Mouse (Mus musculus): ENCODE data around the gene Hist1h2bb. TPM values are rescaled to one million over a fixed set of nuclear protein-coding genes. Genes with fewer than 3 reads are reported as not detected.
"Not testable (repeated sequence)": the region's sequence is repeated elsewhere in the genome, so short reads cannot be mapped to it uniquely, and the experiment has no call there.

Hist1h2bb gene
- polyA plus RNA-seq, 1 experiment from 2014 or later, result 0.37 TPM

- Histone ChIP-seq H3K27me3 (replicated peaks; ENCODE audit: control insufficient read depth, insufficient read depth, low read length) (no peaks in the 10 kb centered on the region), H3K27ac (ENCODE audit: low read depth, low read length) (peak overlapping the region; percentile 85), H3K4me3 (ENCODE audit: low read depth, low read length) (peak overlapping the region; percentile 52), H3K4me2 (replicated peaks; ENCODE audit: low read depth) (peak overlapping the region; percentile 88), H3K9ac (ENCODE audit: low read depth, low read length) (peak overlapping the region; percentile 62; the same call in 1 of the 2 replicates), H3K36me3 (ENCODE audit: control insufficient read depth, insufficient read depth) (no peaks in the 10 kb centered on the region), H3K9me3 (ENCODE audit: control insufficient read depth) (no peaks in the 10 kb centered on the region), H3K4me1 (replicated peaks; ENCODE audit: control insufficient read depth, insufficient read depth, low read length) (peaks cover 12% of the 10 kb centered on the region)
- no peak for ATAC-seq
- no peak for TF ChIP-seq CTCF (IDR thresholded peaks at IDR 0.05; ENCODE audit: low read depth)
- WGBS, result under 1% methylated on average over 10 of the region's 10 CpGs
Measured at GRCm38 (mm10) chr13:23763242-23763585, 16.7 kb downstream of the Hist1h2bb start.

- H3K4me2 ChIP-seq (replicated peaks; ENCODE audit: low read depth), result peak within 1 kb of the TSS; percentile 88
- H3K9ac ChIP-seq (ENCODE audit: low read depth, low read length), result peak within 1 kb of the TSS; percentile 62
- no peak for TF ChIP-seq CTCF (IDR thresholded peaks at IDR 0.05; ENCODE audit: low read depth)
- ATAC-seq, result peak; percentile 57
- H3K36me3 ChIP-seq (ENCODE audit: control insufficient read depth, insufficient read depth), result no peaks in the 10 kb centered on the region
- peak within 1 kb of the TSS; percentile 52 for H3K4me3 ChIP-seq (ENCODE audit: low read depth, low read length)
- H3K9me3 ChIP-seq (ENCODE audit: control insufficient read depth), result no peaks in the 10 kb centered on the region
- H3K4me1 ChIP-seq (replicated peaks; ENCODE audit: control insufficient read depth, insufficient read depth, low read length), result peaks cover 12% of the 10 kb centered on the region
- WGBS, result 5% methylated on average over 34 of the region's 34 CpGs
- peak within 1 kb of the TSS; percentile 85 for H3K27ac ChIP-seq (ENCODE audit: low read depth, low read length)
- H3K27me3 ChIP-seq (replicated peaks; ENCODE audit: control insufficient read depth, insufficient read depth, low read length), result no peaks in the 10 kb centered on the region
Measured at GRCm38 (mm10) chr13:23763586-23764323, 17.2 kb downstream of the Hist1h2bb start, which contains the start of gene Hist1h1a. Gene Hist1h1a, plus strand, starts transcription at chr13:23763666.

GRCm38 (mm10) chr13:23764324-23765171 lies 18.0 kb downstream of the Hist1h2bb start:
- ATAC-seq, result no peak
- 47% methylated on average over 12 of the region's 12 CpGs for WGBS
- H3K27ac ChIP-seq (ENCODE audit: low read depth, low read length), result peak overlapping the region; percentile 85; the same call in 1 of the 2 replicates

GRCm38 (mm10) chr13:23765172-23765513 lies 18.6 kb downstream of the Hist1h2bb start:
- Histone ChIP-seq H3K9me3 (ENCODE audit: control insufficient read depth) (no peaks in the 10 kb centered on the region), H3K4me3 (ENCODE audit: low read depth, low read length) (no peak overlapping the region), H3K27me3 (replicated peaks; ENCODE audit: control insufficient read depth, insufficient read depth, low read length) (no peaks in the 10 kb centered on the region), H3K27ac (ENCODE audit: low read depth, low read length) (no peak overlapping the region), H3K4me1 (replicated peaks; ENCODE audit: control insufficient read depth, insufficient read depth, low read length) (peaks cover 10% of the 10 kb centered on the region), H3K4me2 (replicated peaks; ENCODE audit: low read depth) (no peak overlapping the region), H3K36me3 (ENCODE audit: control insufficient read depth, insufficient read depth) (no peaks in the 10 kb centered on the region), H3K9ac (ENCODE audit: low read depth, low read length) (no peak overlapping the region)
- ATAC-seq, result no peak
- 87% methylated on average over 1 of the region's 1 CpGs for WGBS
- no peak for TF ChIP-seq CTCF (IDR thresholded peaks at IDR 0.05; ENCODE audit: low read depth)

More at GRCm38 (mm10) chr13:23764324-23765171, 18.0 kb downstream of the Hist1h2bb start:
- Histone ChIP-seq H3K4me3 (ENCODE audit: low read depth, low read length) (peak overlapping the region; percentile 52), H3K4me1 (replicated peaks; ENCODE audit: control insufficient read depth, insufficient read depth, low read length) (peaks cover 12% of the 10 kb centered on the region), H3K36me3 (ENCODE audit: control insufficient read depth, insufficient read depth) (no peaks in the 10 kb centered on the region), H3K4me2 (replicated peaks; ENCODE audit: low read depth) (peak overlapping the region; percentile 88), H3K9ac (ENCODE audit: low read depth, low read length) (peak overlapping the region; percentile 62; the same call in 1 of the 2 replicates), H3K27me3 (replicated peaks; ENCODE audit: control insufficient read depth, insufficient read depth, low read length) (no peaks in the 10 kb centered on the region), H3K9me3 (ENCODE audit: control insufficient read depth) (no peaks in the 10 kb centered on the region)
- TF ChIP-seq CTCF (IDR thresholded peaks at IDR 0.05; ENCODE audit: low read depth), result no peak

- Histone ChIP-seq H3K27me3 (replicated peaks; ENCODE audit: control insufficient read depth, insufficient read depth, low read length) (no peaks in the 10 kb centered on the region), H3K9me3 (ENCODE audit: control insufficient read depth) (no peaks in the 10 kb centered on the region), H3K36me3 (ENCODE audit: control insufficient read depth, insufficient read depth) (no peaks in the 10 kb centered on the region), H3K4me3 (ENCODE audit: low read depth, low read length) (no peak overlapping the region), H3K27ac (ENCODE audit: low read depth, low read length) (no peak overlapping the region), H3K4me2 (replicated peaks; ENCODE audit: low read depth) (no peak overlapping the region), H3K9ac (ENCODE audit: low read depth, low read length) (no peak overlapping the region), H3K4me1 (replicated peaks; ENCODE audit: control insufficient read depth, insufficient read depth, low read length) (peaks cover 7% of the 10 kb centered on the region; the same call in 1 of the 2 replicates)
- ATAC-seq, result no peak
- no peak for TF ChIP-seq CTCF (IDR thresholded peaks at IDR 0.05; ENCODE audit: low read depth)
Measured at GRCm38 (mm10) chr13:23766772-23767171, 20.2 kb downstream of the Hist1h2bb start.

- peaks cover 5% of the 10 kb centered on the region; the same call in 1 of the 2 replicates for H3K4me1 ChIP-seq (replicated peaks; ENCODE audit: control insufficient read depth, insufficient read depth, low read length)
- H3K9ac ChIP-seq (ENCODE audit: low read depth, low read length), result no peak overlapping the region
- H3K4me3 ChIP-seq (ENCODE audit: low read depth, low read length), result no peak overlapping the region
- H3K36me3 ChIP-seq (ENCODE audit: control insufficient read depth, insufficient read depth), result no peaks in the 10 kb centered on the region
- WGBS, result 57% methylated on average over 5 of the region's 5 CpGs
- no peak overlapping the region for H3K27ac ChIP-seq (ENCODE audit: low read depth, low read length)
- no peak for TF ChIP-seq CTCF (IDR thresholded peaks at IDR 0.05; ENCODE audit: low read depth)
- no peaks in the 10 kb centered on the region for H3K27me3 ChIP-seq (replicated peaks; ENCODE audit: control insufficient read depth, insufficient read depth, low read length)
- no peaks in the 10 kb centered on the region for H3K9me3 ChIP-seq (ENCODE audit: control insufficient read depth)
- H3K4me2 ChIP-seq (replicated peaks; ENCODE audit: low read depth), result no peak overlapping the region
- ATAC-seq, result no peak
Measured at GRCm38 (mm10) chr13:23768834-23769397, 22.4 kb downstream of the Hist1h2bb start.

GRCm38 (mm10) chr13:23769613-23770012 lies 23.1 kb downstream of the Hist1h2bb start, which contains the start of gene Trim38:
Gene Trim38, plus strand, starts transcription at chr13:23769913.
- not testable (repeated sequence) for H3K27ac ChIP-seq (ENCODE audit: low read depth, low read length); ATAC-seq; H3K4me3 ChIP-seq (ENCODE audit: low read depth, low read length); H3K4me1 ChIP-seq (replicated peaks; ENCODE audit: control insufficient read depth, insufficient read depth, low read length); H3K27me3 ChIP-seq (replicated peaks; ENCODE audit: control insufficient read depth, insufficient read depth, low read length); H3K9ac ChIP-seq (ENCODE audit: low read depth, low read length); H3K36me3 ChIP-seq (ENCODE audit: control insufficient read depth, insufficient read depth); H3K4me2 ChIP-seq (replicated peaks; ENCODE audit: low read depth); H3K9me3 ChIP-seq (ENCODE audit: control insufficient read depth)
- 88% methylated on average over 2 of the region's 2 CpGs for WGBS

Data from intestine, postnatal 0 days (tissue).